Mouse (Mus musculus) gonadal fat pad, adult 2 months (tissue): ENCODE results near the gene Mchr1. TPM values are rescaled to one million over a fixed set of nuclear protein-coding genes. Genes with fewer than 3 reads are reported as not detected.
"Not testable (repeated sequence)": the region's sequence is repeated elsewhere in the genome, so short reads cannot be mapped to it uniquely, and the experiment has no call there.

Experiments
- DNase-seq: peaks from one replicate; pipeline ENCODE4 v3.0.0-alpha.2; 2012; ENCODE audit warnings: low read depth
- polyA plus RNA-seq: library from polyadenylated mRNA; depleted of rRNA; stranded (reverse); fragments of >200 nt; gene quantifications from 2 replicates; pipeline ENCODE4 v1.2.3, GENCODE M21; 2012; rRNA removed

The Mchr1 gene
- 2.4 and 3.6 TPM in 2 replicates for polyA plus RNA-seq

DNA sequence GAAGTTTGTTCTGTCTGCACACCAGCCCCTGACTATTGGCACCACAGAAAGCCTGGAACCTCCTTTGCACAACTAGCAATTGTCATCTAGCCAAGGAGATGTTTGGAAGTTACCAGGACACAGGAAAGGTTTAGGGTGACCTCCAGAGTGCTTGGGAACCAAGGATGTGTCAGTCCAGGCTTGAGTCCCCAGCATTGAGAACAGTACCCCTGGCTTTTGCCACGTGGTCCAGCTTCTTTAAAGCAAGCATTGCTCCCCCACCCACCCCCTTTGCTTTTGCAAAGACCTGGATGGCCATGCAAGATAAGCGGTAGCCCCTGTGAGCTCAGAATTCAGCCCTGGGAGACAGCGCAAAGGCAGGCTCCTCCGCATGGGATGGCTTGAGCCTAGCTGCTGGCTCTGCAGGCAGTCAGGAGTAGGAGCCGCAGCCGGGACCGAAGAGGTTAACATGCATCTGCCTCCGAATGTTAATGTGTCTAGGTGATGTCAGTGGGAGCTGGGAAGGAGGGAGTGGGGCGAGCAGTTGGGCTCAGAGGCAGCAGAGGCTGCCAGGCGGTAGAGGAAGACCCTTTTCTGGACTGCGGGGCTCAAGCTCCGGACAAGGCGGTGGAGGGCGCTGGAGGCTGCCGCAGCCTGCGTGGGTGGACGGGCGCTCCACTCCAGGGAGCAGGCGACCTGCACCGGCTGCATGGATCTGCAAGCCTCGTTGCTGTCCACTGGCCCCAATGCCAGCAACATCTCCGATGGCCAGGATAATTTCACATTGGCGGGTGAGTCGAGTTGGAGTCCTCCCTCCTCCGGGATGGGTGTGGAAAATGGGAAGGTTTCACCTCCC, at the start of gene Mchr1:
TSS of gene Mchr1 (plus strand) at position 414 of the 835 bp plus-strand sequence.
- no peak for DNase-seq

DNA sequence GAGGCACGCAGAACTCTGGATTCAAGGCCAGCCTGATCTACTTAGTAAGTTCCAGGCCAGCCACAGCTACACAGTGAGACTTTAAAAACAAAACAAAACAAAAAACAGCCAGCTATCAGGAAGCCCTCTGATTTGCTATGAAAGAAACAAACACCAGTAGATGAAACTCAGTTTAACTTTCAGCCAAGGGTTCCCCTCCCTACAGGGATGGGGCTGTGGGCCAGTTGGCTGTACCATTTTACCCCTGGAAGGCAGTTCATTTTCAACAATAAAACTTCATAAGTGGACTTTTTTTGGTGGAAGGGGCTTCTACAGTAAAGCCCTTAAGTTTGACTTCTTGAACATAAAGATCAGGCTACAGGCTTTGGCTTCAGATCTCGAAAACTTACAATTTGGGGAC, 46.2 kb upstream of the Mchr1 start:
- DNase-seq: no peak

GRCm38 (mm10) chr15:81190011-81190629, 45.2 kb upstream of the Mchr1 start:
- DNase-seq: no peak

DNA sequence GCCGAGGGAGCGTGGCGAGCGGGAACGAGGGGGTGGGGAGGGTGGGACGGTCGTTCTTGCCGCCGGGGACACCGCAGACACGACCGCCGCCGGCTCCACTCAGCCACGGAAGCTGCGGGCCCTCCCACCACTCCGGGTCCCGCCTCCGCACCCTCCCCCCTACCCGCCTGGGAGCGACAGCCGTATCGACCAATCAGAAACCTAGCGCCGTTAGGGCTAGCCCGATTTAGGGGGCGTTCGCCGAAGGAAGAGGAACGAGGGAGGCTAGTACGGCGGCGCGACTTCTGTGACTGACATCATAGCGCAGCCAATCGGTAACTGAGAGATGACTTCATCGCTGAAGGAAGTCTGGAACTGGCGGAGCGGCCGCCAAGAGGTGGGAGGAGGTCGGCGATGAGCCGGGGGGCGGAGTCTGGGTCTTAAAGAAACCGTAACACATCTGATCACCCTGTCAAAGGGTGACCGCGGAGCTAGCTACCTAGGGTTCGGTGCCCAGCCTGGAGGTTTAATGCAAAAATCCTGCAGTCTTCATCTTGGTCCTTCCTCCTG, 44.6 kb upstream of the Mchr1 start, which contains the start of gene Mrtfa:
TSS of gene Mrtfa (minus strand) at position 128 of the 549 bp plus-strand sequence.
- peak; percentile 97 for DNase-seq

DNA sequence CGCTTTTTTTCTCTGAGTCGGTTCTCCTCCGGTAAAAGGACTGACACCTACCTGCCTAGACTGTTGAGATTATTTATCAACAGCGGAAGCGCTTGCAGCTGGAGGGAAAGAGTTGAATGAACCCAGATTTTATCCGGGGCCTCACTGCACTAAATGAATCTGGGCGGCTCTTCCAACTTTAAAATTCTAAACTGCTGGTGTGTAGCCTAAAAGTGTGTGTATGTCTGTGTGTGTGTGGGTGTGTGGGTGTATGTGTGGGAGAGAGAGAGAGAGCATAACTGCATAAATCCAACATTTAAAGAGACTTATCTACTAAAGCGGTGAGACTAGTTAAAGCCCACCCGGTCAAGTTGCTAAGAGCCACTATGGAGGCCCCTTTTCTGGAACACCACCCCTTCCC, 44.0 kb upstream of the Mchr1 start:
- no peak for DNase-seq

DNA sequence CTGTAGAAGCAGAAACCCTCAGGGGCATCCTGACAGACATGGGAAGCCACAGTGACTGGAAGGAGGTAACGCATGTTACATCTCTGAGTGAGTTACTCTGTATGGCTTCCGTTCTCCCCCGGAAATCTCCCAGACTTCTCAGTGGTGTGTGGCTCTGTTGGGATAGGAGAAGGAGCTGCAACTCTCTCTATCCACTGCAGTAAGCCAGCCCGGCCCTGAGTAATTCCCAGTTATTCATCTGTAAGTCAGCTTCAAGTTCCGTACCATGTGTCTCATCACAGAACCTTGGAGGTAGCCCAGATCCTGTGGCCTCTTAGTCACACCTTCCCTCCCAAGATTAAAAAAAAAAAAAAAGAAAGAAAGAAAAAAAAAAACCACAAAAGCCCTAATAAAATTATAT, 43.0 kb upstream of the Mchr1 start:
- no peak for DNase-seq

DNA sequence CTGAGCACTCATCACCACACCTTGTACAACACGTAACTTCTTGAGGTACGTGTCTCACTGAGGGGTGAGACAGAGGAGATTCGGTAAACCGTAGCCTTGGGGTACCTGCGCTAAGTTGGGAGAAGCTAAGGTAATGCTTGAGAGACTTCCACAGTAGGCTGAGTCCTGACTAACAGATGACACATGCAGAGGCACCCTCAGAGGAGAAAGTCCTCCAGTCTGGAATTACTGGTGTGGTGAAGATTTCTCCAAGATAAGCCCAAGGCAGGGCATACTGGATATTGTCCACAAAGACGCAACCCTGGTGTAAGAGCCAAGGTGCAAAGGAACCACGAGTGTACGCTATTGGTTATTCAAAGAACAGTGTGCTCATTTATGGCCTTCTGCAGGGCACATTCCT, 42.4 kb upstream of the Mchr1 start:
- no peak for DNase-seq

DNA sequence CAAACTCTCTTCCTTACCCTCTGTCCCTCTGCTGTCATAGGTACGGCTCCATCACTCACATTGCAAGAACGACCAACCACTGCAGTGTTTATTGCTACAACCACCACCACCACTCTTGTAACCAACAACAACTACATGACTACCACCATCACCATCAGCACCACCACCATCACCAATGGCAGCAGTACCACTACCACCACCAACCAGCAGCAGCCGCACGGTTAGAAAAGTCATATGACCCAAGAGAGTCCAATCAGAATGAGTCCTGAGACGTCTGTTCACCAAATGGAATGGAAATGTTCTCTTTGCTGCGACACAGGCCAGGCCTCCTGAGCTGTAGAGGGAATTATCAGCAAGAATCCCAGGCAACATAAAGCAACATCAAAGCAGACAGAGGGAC, 40.5 kb upstream of the Mchr1 start:
- DNase-seq: no peak

DNA sequence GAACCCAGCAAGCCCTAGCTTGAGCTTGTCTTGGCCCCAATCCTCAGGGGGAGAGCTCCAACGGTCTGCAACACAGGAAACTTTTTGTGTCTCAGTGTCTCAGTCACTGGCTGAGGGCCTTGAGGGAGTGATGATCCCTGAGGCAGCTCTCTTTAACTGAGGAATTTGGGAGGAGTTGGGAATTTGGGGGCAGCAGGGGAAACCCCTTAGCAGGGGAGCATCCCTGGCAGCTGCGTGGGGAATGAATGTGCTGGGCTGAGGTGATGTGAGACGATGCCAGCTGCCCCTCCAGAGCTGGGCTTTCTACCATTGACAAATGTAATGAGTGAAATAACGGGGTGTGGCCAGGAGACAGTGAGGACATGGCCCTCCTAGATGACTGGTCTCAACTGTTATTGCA, 39.9 kb upstream of the Mchr1 start:
- no peak for DNase-seq

- DNase-seq: no peak
Measured at GRCm38 (mm10) chr15:81197197-81197596, 38.1 kb upstream of the Mchr1 start.

DNA sequence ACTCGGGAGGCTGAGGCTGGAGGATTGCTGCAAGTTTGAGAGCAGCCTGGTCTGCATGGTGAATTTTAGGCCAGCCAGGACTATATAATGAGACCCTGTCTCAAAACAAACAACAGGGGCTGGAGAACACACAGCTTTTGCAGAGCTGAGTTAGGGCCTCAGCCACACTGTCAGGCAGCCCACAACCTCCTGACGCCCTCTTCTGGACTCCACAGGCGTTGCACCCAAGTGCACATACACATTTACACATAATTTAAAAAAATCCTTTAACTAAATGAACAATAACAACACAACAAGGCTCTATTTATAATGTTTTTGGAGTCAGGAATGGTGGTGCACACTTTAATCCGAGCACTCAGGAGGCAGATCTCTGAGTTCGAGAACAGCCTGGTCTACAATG, 36.9 kb upstream of the Mchr1 start:
- no peak for DNase-seq

DNA sequence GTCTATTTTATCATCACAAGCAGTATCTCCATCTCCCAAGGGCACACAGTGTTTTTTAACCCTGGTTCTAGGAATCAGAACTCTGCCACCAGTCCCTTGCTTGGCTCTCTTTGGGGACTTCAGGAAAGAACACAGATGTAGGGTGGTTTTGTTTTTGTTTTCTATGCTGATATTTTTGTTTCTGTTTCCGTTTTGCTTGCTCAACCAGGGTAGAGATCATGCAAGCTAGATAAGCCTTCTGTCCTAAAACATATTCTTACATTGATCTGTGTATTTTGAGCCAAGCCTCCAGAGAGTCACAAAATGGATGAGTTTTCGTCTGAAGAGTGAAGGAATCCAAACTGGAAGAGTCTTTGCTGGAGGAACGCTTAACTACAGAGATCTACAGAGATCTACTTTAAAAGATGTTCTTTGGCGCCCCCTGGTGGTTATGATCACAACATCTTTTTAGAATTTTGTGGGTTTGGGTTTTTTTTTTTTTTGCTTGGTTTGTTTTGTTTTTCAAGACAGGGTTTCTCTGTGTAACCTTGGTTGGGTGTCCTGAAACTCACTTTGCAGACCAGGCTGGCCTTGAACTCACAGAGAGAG, 35.8 kb upstream of the Mchr1 start:
- DNase-seq: no peak

GRCm38 (mm10) chr15:81202462-81202861, 32.8 kb upstream of the Mchr1 start:
- no peak for DNase-seq

GRCm38 (mm10) chr15:81210496-81210895, 24.8 kb upstream of the Mchr1 start:
- DNase-seq: no peak

GRCm38 (mm10) chr15:81212976-81213375, 22.3 kb upstream of the Mchr1 start:
- DNase-seq: no peak

DNA sequence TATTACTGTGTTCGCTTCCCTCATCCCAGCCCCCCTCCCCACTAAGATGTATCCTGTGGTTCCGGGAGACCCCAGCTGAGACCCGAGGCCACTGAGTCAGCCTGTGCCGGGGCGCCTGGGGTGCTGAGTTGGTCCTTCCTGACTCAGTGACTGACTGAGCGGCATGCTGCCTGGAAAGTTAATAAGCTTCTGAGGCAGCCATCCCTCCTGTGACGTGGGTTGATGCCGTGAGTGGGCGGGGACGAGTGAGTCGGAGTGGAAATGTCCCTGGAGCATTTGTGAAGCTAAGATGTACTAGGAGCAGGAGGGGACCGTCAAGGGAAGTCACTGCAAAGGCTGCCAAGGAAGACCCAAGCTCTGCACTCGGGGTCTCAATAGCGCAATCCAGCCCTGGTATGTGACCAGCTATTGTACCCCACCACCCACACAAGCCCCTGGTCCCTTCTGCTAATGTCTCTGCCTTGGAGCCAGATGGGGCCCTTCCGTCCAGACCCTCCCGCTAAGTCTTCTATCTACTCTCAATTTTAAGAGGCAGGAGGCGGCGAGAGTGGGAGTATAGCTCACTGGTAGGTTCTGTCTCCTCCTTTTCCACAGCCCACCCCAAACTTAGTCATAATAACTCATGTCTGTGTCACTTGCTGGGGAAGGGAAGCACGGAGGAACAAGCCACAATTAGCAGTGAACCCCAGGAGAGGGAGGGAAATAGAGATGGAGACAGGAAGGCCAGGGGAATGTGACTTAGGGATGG, 18.2 kb upstream of the Mchr1 start:
- no peak for DNase-seq

DNA sequence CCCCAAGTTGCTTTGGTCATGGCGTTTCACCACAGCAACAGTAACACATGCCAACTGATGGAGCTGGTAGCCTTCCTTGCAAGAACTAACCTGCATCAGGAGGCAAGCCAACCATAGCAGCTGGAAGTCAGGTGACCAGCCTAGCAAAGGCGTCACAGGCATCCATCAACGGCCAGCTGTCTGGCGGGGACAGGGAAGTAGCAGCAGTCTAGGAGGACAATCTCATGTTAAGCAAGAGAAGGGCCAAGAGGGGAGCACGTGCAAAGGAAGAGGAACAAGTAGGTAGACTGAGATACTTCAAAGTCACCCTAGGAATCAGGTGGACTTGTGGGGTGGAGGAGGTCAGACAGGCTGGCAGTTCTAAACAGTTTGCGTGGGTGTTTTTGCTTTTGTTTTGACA, 16.2 kb upstream of the Mchr1 start:
- DNase-seq: no peak

DNA sequence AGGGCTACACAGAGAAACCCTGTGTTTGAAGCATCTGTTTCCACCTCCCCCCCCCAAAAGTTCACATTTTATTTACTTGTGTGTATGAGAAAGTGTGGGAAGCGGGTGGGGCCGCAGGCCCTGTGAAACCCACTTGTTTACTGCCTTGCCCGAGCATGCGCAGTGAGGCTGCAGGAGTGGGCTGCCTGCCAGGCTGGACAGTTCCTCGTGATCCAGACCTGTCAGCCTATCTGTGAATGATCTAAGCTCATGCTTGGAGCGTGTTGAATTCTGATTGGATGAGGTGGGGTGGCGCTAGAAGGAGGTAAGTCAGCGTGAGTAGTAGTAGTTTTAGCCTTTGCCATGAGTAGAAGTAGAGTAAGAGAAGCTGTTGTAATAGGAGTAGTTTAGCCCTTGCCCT, 15.2 kb upstream of the Mchr1 start:
- DNase-seq: not testable (repeated sequence)

- DNase-seq: no peak
Measured at GRCm38 (mm10) chr15:81221446-81221845, 13.9 kb upstream of the Mchr1 start.

- no peak for DNase-seq
Measured at GRCm38 (mm10) chr15:81225016-81225415, 10.3 kb upstream of the Mchr1 start.

DNA sequence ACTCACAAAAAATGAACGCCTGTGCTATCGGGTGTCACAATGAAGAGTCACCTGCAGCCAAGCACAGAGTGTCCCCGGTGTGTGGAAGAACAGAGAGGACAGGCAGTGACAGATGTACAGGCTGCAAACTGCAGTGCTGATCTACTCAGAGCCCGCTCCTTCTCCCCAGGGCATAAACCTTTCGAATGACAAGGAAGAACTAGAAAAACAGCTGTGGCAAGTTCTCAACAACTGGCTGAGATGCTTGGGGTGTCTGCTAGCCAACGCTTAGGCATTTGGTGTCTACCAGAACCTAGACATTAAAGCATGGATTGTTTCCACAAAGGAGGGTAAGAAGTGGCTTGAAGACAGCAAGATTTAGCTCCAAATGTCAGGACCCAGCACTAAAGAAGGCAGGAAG, 9.6 kb upstream of the Mchr1 start:
- DNase-seq: no peak

GRCm38 (mm10) chr15:81226796-81227195, 8.5 kb upstream of the Mchr1 start:
- DNase-seq: no peak
